Mouse (Mus musculus) hindbrain, embryonic 13.5 days (tissue): ENCODE measurements around the gene Eogt. TPM values are rescaled to one million over a fixed set of nuclear protein-coding genes. Genes with fewer than 3 reads are reported as not detected.

Experiments used
- ATAC-seq: fragments of 200-750 bp; cut with Nextera tagmentation; 2 replicates; pipeline ENCODE4 v1.8.0; 2017; ENCODE audit warnings: moderate TSS enrichment; ENCODE audit not compliant: low FRiP score
- H3K27ac ChIP-seq: fragments of 300-500 bp; sonication (generic); 2 replicates; pipeline ENCODE4 v1.5.1; 2015; ENCODE audit warnings: inconsistent platforms, mild to moderate bottlenecking, moderate library complexity
- H3K27me3 ChIP-seq: fragments of 300-500 bp; sonication (generic); 2 replicates; pipeline ENCODE4 v1.6.1; 2015; ENCODE audit warnings: mild to moderate bottlenecking, inconsistent platforms
- H3K36me3 ChIP-seq: fragments of 300-500 bp; sonication (generic); 2 replicates; pipeline ENCODE4 v1.6.1; 2015; ENCODE audit warnings: mild to moderate bottlenecking, inconsistent platforms
- H3K4me1 ChIP-seq: fragments of 300-500 bp; sonication (generic); replicated peaks from 2 replicates; pipeline ENCODE4 v1.6.1; 2015; ENCODE audit warnings: inconsistent platforms
- H3K4me2 ChIP-seq: fragments of 300-500 bp; sonication (generic); 2 replicates; pipeline ENCODE4 v1.6.1; 2015; ENCODE audit warnings: inconsistent platforms, mild to moderate bottlenecking, moderate library complexity
- H3K4me3 ChIP-seq: fragments of 300-500 bp; sonication (generic); 2 replicates; pipeline ENCODE4 v1.5.1; 2015; ENCODE audit warnings: mild to moderate bottlenecking, inconsistent platforms
- H3K9ac ChIP-seq: fragments of 300-500 bp; sonication (generic); 2 replicates; pipeline ENCODE4 v1.6.1; 2015; ENCODE audit warnings: mild to moderate bottlenecking, inconsistent platforms
- H3K9me3 ChIP-seq: fragments of 300-500 bp; sonication (generic); 2 replicates; pipeline ENCODE4 v1.6.1; 2016; ENCODE audit warnings: inconsistent platforms
- WGBS: fragments of 180-500 bp; shearing (Covaris S2); methylation state at CpG from one replicate; pipeline ENCODE4 v1.1.7; 2015; 5-methylcytosine and 5-hydroxymethylcytosine counted together
- polyA plus RNA-seq: library from polyadenylated mRNA; unstranded; fragments of >200 nt; fragmentation: Nextera tagmentation; extraction: Ambion mirVana; gene quantifications from 2 replicates; pipeline ENCODE4 v1.2.1, GENCODE M21; 2015

Gene Eogt
- polyA plus RNA-seq, 1 experiment from 2014 or later, result 9.7 TPM

DNA sequence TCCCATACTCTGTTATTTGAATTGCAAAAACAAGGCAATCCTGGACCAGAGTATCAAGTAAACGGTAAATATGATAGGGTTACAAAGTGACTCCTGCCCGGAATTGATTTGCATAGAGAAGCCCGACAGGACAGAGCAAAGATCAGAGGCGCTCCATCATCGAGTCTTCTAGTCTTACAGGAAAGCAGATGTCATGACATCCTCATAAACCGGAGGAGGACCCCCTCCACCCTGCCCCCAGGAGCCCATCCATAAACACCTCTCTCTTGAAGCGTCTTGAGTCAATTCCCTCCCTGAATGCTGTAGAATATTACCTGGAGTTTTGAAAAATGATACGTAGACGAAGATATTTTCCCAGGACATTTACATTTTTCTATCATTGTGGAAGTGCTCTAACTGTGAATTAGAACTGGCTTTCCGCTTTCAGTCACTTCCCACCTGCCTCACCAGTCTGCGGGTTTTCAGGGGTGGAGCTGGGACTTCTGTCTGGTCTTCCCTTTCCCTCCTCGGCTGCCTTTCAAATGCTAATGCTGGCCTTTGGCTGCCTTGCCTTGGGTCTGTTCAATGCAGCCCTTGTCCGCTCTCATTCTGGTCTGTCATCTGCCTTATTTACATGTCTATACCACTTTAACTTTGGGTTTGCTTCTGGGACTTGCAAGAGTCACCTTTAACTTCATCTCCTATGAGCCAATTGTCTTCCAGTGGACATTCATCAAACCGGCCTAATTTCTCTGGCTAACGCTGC lies 46.9 kb downstream of the Eogt start:
- H3K9me3 ChIP-seq, result no peaks in the 10 kb centered on the region
- H3K9ac ChIP-seq, result 0 out of 2 replicates have a peak overlapping the region, but pooled peaks have one; percentile 26
- H3K4me1 ChIP-seq, result peaks cover 22% of the 10 kb centered on the region
- ATAC-seq, result peak; percentile 37; the same call in 1 of the 2 replicates
- no peak overlapping the region for H3K27ac ChIP-seq
- H3K4me3 ChIP-seq, result no peak overlapping the region
- H3K4me2 ChIP-seq, result peak overlapping the region; percentile 31
- peaks cover 3% of the 10 kb centered on the region; the same call in 1 of the 2 replicates for H3K27me3 ChIP-seq
- H3K36me3 ChIP-seq, result no peaks in the 10 kb centered on the region
- 2% methylated on average over 15 of the region's 15 CpGs for WGBS

DNA sequence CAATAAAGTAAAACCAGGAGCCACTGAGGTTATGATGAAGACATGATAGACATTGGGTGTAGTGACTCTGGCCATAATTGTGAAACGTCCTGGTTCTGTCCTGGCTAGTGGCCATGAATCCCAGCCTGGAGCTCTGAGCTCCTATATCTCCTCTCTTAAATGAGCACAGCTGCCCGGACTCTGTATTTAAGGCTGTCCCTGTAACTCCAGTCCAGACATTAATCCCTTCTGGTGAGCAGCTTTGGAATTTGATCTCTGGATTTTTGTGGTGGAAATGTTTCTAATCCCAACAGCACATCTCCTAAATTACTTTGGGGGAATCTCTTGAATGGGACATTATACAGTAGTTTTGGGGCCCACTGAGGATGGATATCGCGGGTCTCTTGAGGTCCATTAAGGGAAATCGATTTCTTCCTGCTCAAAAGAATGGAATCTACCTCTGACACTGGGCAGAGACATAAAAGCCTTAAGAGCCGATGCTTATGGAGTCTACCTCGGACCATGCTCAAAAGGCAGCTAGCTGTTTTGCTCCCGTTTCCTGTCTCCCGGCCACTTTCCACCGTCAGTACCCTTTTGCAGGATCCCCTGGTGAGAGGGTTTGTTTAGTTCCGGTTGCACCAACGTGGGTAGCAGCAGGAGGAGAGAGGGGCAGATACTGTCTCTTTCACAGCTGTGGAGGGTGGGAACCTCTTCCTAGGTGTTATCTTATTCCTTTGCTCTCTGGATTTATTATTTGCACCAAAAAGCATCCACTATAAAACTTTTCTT lies 47.6 kb downstream of the Eogt start:
- 19% methylated on average over 12 of the region's 12 CpGs for WGBS
- H3K4me3 ChIP-seq, result no peak overlapping the region
- H3K4me2 ChIP-seq, result peak overlapping the region; percentile 31
- H3K27me3 ChIP-seq, result peaks cover 3% of the 10 kb centered on the region; the same call in 1 of the 2 replicates
- no peaks in the 10 kb centered on the region for H3K36me3 ChIP-seq
- H3K9me3 ChIP-seq, result no peaks in the 10 kb centered on the region
- H3K4me1 ChIP-seq, result peaks cover 22% of the 10 kb centered on the region
- 0 out of 2 replicates have a peak overlapping the region, but pooled peaks have one; percentile 26 for H3K9ac ChIP-seq
- no peak overlapping the region for H3K27ac ChIP-seq
- ATAC-seq, result no peak

DNA sequence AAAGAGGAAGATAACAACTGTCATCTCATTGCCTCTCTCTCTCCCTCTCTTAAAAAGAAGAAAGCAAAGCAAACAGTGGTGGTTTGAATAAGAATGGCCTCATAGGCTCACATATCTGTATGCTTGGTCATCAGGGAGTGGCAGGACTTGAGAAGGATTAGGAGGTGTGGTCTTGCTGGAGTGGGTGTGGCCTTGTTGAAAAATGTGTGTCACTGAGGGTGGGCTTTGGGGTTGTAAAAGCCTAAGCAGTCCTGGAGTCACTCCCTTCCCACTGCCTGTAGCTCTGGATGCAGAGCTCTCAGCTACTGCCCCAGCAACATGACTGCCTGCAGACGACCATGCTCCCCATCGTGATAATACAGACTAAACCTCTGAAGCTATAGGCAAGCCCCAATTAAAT lies 66.6 kb downstream of the Eogt start:
- peaks cover 7% of the 10 kb centered on the region; the same call in 1 of the 2 replicates for H3K4me1 ChIP-seq
- H3K9ac ChIP-seq, result no peak overlapping the region
- 96% methylated on average over 2 of the region's 2 CpGs for WGBS
- no peak for ATAC-seq
- H3K9me3 ChIP-seq, result peaks cover 8% of the 10 kb centered on the region
- H3K27me3 ChIP-seq, result peaks cover 3% of the 10 kb centered on the region; the same call in 1 of the 2 replicates
- no peak overlapping the region for H3K27ac ChIP-seq
- H3K4me3 ChIP-seq, result no peak overlapping the region
- H3K4me2 ChIP-seq, result no peak overlapping the region
- no peaks in the 10 kb centered on the region for H3K36me3 ChIP-seq

DNA sequence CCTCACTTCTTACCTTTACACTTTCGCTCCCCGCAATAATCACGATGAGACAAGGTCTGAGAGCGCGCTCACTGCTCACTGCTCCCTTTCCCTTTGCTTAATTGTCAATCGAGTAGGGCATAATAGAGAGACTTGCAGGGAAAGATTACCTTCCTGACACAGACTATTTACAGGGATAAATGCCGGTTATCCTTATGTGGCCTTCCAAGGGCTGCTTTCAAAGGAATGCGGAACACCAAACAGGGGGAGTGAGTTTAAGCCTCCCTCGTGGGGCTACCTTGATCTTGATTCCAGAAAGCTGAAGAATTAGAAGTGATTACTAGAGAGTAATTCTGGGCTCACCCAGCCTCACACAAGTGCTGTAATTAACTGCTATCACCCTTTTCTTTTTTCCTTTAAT lies 69.0 kb downstream of the Eogt start:
- no peak overlapping the region for H3K4me2 ChIP-seq
- H3K27me3 ChIP-seq, result peaks cover 3% of the 10 kb centered on the region; the same call in 1 of the 2 replicates
- ATAC-seq, result no peak
- no peaks in the 10 kb centered on the region for H3K36me3 ChIP-seq
- no peak overlapping the region for H3K4me3 ChIP-seq
- H3K4me1 ChIP-seq, result peaks cover 7% of the 10 kb centered on the region; the same call in 1 of the 2 replicates
- H3K9ac ChIP-seq, result no peak overlapping the region
- no peaks in the 10 kb centered on the region for H3K9me3 ChIP-seq
- 46% methylated on average over 9 of the region's 9 CpGs for WGBS
- H3K27ac ChIP-seq, result no peak overlapping the region

DNA sequence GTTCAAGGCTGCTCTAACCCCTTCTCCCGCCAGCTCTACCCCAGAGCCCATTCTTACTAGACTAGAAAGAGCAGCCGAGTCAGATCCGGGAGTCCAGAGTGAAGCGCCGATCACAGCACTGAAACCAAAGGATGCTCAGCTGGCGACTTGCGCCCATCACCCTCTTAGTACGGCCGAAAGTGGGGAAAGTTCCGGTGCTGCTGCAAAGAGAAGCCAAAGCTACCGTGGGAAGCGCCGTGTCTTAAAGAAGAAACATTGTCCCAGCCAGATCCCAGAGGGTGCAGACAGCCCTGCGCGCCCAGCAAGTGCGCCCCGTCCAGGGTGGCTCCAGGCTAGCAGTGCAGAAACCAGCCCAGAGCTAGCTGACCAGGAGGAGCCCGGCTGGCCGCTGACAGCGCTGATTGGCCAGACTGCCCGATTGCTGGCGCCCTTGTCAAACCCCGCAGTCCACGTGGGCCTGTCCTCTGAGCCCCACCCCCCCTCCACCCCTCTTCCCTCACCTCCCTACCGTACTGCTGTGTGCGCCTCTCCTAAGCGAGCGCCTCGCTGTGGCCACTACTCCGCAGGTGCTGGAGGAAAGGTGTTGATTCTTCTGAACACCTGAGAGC lies 88.8 kb downstream of the Eogt start, which contains the start of gene Fam19a4:
Gene Fam19a4, minus strand, starts transcription at position 340 of the 608 bp plus-strand sequence.
- 1% methylated on average over 30 of the region's 30 CpGs for WGBS
- peaks cover 40% of the 10 kb centered on the region for H3K27me3 ChIP-seq
- peak within 1 kb of the TSS; percentile 69 for H3K4me2 ChIP-seq
- peak; percentile 85 for ATAC-seq
- H3K9ac ChIP-seq, result peak within 1 kb of the TSS; percentile 60
- H3K4me3 ChIP-seq, result peak within 1 kb of the TSS; percentile 42
- H3K36me3 ChIP-seq, result no peaks in the 10 kb centered on the region
- peaks cover 17% of the 10 kb centered on the region for H3K4me1 ChIP-seq
- no peak within 1 kb of the TSS for H3K27ac ChIP-seq
- H3K9me3 ChIP-seq, result no peaks in the 10 kb centered on the region

Other genes starting within 250 kb of the Eogt start
- gene Fam19a4, start 88.8 kb downstream of the Eogt start, polyA plus RNA-seq, result 2.1 and 3.4 TPM in 2 replicates
- gene Tmf1, start 29.9 kb upstream of the Eogt start, polyA plus RNA-seq, result 43.9 and 44.5 TPM in 2 replicates
- 91.5 and 93.0 TPM in 2 replicates for gene Uba3, start 56.5 kb upstream of the Eogt start, polyA plus RNA-seq
- gene Arl6ip5, start 61.5 kb upstream of the Eogt start, polyA plus RNA-seq, result 120 and 122 TPM in 2 replicates
- 0.08 and 0.17 TPM in 2 replicates for gene Lmod3, start 103.6 kb upstream of the Eogt start, polyA plus RNA-seq